Mouse (Mus musculus): Measurements from ENCODE around the gene Ciapin1.

The Ciapin1 gene

GRCm38 (mm10) chr8:94778036-94778435 is 60.1 kb downstream of the Ciapin1 start:
- no peak for DNase-seq

- DNase-seq = no peak
Observed at GRCm38 (mm10) chr8:94776346-94776745, 61.8 kb downstream of the Ciapin1 start.

- no peak for DNase-seq
Observed at GRCm38 (mm10) chr8:94774601-94775000, 63.6 kb downstream of the Ciapin1 start.

- DNase-seq = no peak
Observed at GRCm38 (mm10) chr8:94773700-94774171, 64.4 kb downstream of the Ciapin1 start.

GRCm38 (mm10) chr8:94773048-94773447 is 65.1 kb downstream of the Ciapin1 start:
- DNase-seq = no peak

GRCm38 (mm10) chr8:94771941-94772670 is 66.1 kb downstream of the Ciapin1 start, which contains the start of gene Cx3cl1:
Gene Cx3cl1 (plus strand): TSS chr8:94772009.
- DNase-seq = peak; percentile 81

- peak; percentile 72 for DNase-seq
Observed at GRCm38 (mm10) chr8:94770945-94771344, 67.2 kb downstream of the Ciapin1 start.
